Mouse (Mus musculus) CD4-positive, CD25-positive, alpha-beta regulatory T cell, adult 2 months (primary cell): ENCODE data around the gene Acsl5.

ENCODE experiments used
- DNase-seq: peaks from one replicate; pipeline ENCODE4 v3.0.0-alpha.2; 2012; ENCODE audit warnings: low read depth, low spot score

The Acsl5 gene

GRCm38 (mm10) chr19:55284093-55284492 is 32.4 kb downstream of the Acsl5 start:
- DNase-seq = no peak

GRCm38 (mm10) chr19:55286034-55286433 is 34.3 kb downstream of the Acsl5 start:
- no peak for DNase-seq

DNA sequence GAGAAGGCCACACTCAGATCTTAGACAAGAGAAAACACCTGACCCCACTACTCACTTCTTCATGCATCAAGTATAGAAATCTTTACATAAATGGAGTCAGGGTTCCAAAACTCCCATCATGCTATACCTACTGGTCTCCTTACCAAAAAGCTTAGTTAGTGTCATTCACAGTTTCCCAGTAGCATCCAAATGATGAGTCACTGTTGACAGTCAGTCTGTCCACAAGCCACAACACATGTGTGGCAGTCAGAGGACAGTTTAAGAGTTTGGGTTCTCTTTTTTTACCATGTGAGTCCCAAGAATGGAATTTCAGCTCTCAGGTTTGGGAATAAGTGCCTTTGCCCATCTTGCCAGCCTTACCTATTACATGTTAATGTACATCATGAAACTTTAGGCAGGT is 37.2 kb downstream of the Acsl5 start:
- no peak for DNase-seq

DNA sequence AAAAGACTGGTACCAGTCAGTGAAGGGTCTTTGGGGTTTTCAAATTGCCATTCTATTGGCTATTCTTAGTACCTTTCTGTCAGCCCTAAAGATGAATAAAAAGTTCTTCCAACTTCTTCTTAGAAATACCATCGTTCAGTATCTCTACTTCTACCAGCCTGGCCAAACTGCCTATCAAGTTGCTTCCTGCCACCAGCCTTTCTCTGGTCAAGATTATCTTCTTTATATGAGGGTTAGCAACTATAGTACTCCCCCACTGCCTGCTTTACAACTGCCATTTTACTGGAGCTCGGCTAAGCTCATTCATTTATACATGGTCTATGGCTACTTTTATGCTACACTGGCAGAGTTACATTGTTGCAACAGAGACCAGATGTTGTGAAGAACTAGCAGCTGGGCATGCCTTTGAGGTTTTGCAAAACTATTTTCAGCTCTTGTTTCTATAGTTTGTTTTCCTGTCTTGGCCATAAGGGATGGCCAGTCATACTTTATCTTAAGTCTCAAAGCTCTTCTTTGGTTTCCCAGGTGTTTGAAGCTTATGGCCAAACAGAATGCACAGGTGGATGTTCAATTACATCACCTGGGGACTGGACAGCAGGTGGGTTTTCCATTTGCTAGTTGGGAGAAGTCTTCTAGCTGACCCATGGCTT is 39.0 kb downstream of the Acsl5 start:
- no peak for DNase-seq

- DNase-seq = no peak
Measured at GRCm38 (mm10) chr19:55292210-55292850, 40.6 kb downstream of the Acsl5 start.

DNA sequence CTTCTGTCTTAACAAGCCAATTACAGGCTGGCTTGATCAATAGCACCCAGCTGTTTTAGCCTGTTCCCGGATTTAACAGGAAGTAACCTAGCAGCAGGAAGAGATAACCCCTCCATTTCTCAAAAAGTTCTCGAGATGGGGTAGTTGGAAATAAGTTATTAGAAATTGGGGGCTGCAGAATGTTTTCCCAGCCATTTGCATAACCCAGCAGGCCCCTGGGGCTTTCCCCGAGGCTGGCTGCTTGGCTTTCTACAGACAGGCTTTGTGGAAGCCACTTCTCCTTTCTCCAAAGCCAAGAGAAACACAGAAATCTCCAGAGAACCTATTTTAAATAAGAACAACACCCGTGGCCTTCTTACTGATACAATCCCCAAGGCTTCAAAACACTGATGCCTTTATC is 41.4 kb downstream of the Acsl5 start:
- DNase-seq = no peak

GRCm38 (mm10) chr19:55295075-55295474 is 43.3 kb downstream of the Acsl5 start:
- no peak for DNase-seq

DNA sequence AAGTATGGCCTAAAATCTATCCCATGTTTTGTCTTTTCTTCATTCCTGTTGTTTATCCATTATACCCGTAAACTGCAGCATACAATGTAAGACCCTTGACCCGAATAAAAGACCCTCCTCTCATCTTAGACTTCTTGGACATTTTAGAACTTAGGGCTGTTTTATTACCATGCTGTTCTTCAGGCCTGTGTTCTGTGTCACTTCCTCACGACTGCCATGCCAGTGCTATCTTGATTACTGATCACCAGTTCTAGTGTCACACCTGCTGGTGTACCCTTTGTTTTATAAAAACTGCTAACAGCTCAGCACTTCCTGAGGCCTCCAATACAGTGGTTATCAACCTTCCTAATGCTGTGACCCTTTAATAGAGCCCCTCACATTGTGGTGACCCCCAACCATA is 43.8 kb downstream of the Acsl5 start:
- DNase-seq = no peak

GRCm38 (mm10) chr19:55296301-55296700 is 44.6 kb downstream of the Acsl5 start:
- DNase-seq = no peak

- DNase-seq = no peak
Measured at GRCm38 (mm10) chr19:55297489-55297888, 45.8 kb downstream of the Acsl5 start.

DNA sequence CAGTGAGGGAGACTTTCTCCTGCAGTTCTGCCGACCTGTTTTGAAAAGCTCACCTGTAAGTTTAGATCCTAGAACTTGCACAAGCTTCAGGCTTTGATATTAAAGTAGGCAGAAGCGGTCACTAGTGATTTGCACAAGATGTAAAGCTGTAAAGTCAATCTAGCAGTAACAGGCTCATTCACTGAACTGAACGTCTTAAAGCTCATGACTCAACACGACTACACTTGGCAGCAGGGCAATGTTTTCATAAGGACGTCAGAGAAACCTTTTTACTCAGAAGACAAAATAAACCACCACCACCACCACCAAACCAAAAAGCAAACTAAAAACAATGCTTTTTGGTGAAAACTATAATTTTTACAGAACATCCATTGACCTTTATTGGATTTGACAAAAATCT is 46.2 kb downstream of the Acsl5 start:
- DNase-seq = no peak

DNA sequence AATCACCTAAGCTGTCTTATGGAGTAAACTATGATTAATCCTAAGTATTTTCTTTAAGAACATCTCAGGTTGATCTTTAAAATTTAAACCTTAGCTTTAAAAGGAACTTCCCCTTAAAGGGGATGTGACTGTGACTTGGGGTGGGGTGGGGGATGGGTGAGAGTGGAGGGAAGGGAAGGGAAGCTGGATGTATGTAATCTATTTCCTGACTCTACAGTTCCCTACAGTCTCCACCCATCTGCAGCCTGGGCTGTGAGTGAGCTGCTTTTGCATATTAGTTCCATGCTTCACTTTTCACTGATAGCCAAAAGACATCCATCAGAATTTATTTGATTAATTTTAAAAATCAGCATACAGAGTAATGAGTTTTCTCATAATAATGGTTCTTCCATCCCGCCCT is 47.6 kb downstream of the Acsl5 start:
- no peak for DNase-seq

DNA sequence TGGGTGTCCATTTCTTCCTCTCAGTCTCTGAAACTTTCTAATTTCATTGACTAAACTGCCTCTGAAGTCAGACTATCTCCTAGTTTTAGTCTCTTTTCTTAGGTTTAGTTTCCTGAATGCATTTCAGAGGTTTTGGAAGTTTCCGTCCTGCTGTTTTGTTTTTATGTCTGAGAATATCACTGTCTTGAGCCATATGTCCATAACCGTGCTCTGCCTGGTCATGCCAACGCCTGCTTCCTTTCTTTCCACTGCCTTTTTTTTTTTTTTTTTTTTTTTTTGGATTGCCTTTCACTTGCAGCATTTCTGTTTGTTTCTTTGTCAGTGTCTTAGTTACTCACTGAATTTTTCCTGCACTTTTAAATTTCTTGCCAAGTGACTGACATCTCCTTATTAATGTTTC is 48.8 kb downstream of the Acsl5 start:
- DNase-seq = no peak

- DNase-seq = peak; percentile 22
Measured at GRCm38 (mm10) chr19:55305024-55305423, 53.3 kb downstream of the Acsl5 start.

DNA sequence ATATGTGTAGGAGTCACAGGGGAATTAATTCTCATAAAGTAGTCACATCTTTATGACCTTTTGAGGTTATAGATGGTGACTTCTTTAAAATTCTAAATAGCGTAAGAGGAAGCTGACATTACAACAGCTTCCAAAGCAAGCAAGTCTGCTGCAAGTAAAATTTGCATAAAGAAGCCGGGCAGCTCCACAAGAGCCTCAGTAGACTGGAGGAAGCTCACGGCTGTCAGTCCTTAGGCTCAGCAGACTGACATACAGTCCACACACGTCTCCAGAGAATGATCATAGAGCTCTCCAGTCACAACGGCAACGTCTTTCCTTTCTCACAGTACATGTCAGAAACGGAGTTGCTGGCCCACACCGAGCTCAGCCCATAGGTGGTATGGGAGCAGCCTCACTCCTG is 60.1 kb downstream of the Acsl5 start:
- no peak for DNase-seq

GRCm38 (mm10) chr19:55313649-55314048 is 61.9 kb downstream of the Acsl5 start:
- no peak for DNase-seq

DNA sequence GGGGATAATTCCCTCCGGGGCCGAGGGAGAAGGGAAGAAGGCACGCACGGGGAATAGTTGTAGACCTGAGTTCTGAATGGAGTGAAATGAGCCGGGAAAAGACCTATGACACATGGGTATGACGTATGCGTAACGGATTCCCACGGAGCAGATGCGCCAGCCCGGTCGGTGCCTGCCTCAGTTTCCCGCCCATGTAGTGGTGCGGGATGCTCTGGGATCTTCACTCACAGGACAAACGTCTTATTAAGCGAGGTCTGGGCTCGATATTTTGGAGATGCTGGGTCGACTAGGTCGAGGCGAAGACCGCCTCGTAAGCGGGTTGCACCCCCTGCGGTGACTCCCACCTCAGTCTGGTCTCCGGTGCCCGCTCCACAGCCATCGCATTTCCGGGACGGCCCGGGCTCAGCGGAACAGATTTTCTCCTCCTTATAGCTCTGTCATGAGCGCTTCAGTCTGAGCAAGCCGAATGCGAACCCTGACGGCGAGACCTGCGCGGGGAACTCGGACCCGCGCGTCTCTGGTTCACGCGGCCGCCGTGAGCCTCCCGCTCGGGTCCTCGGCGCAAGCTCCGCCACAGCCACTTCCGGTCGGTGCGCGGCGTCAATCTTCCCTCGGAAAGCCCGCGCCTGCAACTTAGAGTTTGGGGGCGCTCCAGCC is 63.8 kb downstream of the Acsl5 start, which contains the start of gene Zdhhc6:
Zdhhc6 (minus strand) TSS at position 581 of the 657 bp plus-strand sequence.
- no peak for DNase-seq

- peak; percentile 93 for DNase-seq
Measured at GRCm38 (mm10) chr19:55316109-55316714, 64.5 kb downstream of the Acsl5 start, which contains the start of gene Vti1a. TSS of gene Vti1a (plus strand) at chr19:55316295.

DNA sequence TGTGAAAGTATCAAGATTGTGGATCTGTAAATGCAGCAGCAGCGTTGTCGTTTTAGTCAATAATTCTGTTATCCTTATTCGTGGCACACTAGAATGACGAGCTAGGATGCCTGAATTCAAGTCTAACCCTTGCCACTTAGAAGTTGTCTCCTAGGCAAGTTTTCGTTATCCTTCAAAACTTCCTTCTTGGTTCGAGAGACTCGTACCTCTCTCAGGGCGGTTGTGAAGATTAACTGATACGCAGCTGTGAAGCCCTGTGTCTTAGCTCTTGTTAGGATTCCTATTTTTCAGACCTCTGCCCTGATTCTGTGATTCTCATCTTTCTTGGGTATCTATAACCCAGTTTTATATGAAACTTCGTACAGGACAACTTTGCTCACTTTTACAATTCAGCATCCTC is 65.2 kb downstream of the Acsl5 start:
- peak; percentile 7 for DNase-seq

GRCm38 (mm10) chr19:55319036-55319435 is 67.3 kb downstream of the Acsl5 start:
- DNase-seq = no peak

GRCm38 (mm10) chr19:55319521-55319920 is 67.8 kb downstream of the Acsl5 start:
- DNase-seq = no peak

- DNase-seq = no peak
Measured at GRCm38 (mm10) chr19:55322604-55323003, 70.9 kb downstream of the Acsl5 start.
